Mouse (Mus musculus): Measurements from ENCODE around the gene Gm20479.

Gm20479 gene

GRCm38 (mm10) chr7:27334405-27334911 lies 22.8 kb downstream of the Gm20479 start:
- DNase-seq (ENCODE audit: low spot score): no peak

GRCm38 (mm10) chr7:27333316-27333941 lies 23.8 kb downstream of the Gm20479 start:
- DNase-seq (ENCODE audit: low spot score): no peak

GRCm38 (mm10) chr7:27332353-27333199 lies 24.6 kb downstream of the Gm20479 start:
- DNase-seq (ENCODE audit: low spot score): peak; percentile 85

DNA sequence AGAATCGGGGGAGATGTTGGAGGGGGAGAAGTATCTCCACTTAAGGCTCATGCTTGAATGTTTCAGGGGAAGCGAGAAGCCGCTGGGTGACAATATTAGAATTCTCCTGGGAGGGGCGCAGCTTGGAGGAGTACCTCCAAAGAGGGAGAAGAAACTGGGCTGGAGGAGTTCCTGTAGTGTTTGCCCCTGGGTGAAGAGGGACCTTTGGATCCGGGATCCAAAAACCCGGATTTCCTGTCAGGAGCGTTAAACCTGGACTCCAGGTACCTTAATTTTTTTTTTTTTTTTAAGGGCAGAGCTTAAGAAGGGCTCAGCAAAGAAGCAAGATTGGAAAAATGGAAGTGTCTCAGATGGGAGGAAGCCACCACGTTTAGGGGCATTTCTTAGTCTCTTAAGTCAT lies 25.4 kb downstream of the Gm20479 start:
- DNase-seq (ENCODE audit: low spot score): no peak

DNA sequence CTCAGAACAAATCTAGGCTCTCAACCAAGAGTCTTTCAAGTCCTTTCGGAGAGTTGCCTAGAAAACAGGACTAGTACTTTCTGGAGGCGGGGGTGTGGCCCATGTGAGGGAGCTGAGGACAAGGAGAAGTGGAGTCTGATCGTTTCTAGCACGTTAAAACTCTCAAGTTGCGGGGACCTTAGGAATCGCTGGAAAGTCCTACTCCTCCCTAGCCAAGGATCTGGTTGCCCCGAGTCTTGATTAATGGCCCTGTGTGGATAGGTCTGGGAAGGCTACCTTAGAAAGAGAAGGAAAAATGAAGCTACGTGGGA lies 25.7 kb downstream of the Gm20479 start:
- DNase-seq (ENCODE audit: low spot score): no peak

GRCm38 (mm10) chr7:27330709-27331540 lies 26.3 kb downstream of the Gm20479 start:
- DNase-seq (ENCODE audit: low spot score): peak; percentile 89

DNA sequence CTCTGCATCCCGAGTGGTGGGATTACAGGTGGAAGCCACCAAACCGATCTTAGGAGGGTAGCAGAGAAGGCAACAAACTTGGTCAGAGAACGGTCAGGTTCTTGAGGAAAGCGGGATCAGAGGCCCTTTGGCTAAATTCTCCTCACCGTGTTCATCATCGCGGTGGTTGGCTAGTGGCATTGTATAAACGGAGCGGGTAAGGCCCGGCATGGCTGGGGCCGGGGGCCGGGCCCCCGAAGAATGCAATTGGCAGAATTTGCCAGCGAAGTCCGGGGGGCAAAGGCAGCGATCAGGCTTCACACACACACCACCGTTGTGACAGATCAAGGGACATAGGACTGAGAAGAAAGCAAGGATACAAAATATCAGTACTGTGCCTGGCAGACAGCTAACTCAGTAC lies 27.2 kb downstream of the Gm20479 start:
- DNase-seq (ENCODE audit: low spot score): no peak

GRCm38 (mm10) chr7:27329326-27329947 lies 27.8 kb downstream of the Gm20479 start:
- peak; percentile 90 for DNase-seq (ENCODE audit: low spot score)

DNA sequence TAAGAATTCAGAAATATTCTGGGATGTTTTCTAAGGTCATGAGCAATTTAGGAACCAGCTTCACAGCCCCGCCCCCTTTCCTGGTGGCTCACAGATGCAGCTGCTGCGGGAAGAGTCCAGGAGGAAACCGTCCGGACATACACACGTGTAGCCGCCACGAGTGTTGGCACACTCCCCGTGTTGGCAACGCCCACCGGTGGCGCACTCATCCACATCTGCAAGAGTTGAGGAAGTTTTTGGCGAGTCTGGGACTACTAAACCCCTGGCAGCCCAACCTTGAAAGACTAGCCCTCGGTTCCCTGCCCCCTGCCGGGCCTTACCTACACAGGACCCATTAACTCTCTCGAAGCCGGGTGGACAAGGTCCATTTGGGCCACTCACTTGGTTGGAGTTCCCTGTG lies 28.6 kb downstream of the Gm20479 start:
- no peak for DNase-seq (ENCODE audit: low spot score)

DNA sequence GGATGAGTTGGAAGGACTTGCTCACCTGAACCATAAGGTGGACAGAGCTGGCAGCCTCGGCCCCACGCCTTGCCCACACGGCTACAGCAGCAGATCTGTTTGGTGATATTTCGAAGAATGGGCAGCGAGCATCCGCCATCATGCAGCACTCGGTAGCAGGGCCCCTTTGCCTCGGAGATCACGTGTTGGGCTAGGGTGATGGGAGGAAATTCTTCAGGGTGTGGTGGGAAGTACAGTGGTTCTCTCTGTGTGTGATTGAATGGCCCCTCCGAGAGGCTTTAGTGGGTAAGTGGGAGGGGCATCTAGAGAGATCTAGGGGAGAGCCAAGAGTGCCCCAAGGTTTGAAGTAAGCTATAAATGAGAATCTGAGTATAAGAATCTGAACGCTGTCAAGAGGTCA lies 29.1 kb downstream of the Gm20479 start:
- DNase-seq (ENCODE audit: low spot score): no peak

DNA sequence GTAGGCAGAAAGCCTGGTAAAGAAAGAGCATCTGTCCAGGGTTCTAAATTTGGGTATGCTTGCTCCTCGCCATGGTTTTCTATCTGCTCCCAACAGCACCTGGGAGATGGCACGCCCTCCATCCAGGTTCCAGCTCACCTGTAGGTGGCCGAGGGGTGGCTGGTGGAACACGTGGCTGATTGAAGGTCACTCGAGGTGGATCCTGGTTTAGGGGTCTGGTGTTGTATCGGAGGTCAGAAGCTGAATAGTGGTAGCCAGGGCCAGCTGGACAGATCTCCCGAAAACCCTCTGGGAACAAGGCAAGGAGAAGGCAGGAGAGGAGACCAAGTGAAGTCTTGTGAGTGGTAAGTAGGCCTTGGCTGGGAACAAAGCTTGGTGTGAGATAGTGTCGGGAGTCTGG lies 29.7 kb downstream of the Gm20479 start:
- no peak for DNase-seq (ENCODE audit: low spot score)

DNA sequence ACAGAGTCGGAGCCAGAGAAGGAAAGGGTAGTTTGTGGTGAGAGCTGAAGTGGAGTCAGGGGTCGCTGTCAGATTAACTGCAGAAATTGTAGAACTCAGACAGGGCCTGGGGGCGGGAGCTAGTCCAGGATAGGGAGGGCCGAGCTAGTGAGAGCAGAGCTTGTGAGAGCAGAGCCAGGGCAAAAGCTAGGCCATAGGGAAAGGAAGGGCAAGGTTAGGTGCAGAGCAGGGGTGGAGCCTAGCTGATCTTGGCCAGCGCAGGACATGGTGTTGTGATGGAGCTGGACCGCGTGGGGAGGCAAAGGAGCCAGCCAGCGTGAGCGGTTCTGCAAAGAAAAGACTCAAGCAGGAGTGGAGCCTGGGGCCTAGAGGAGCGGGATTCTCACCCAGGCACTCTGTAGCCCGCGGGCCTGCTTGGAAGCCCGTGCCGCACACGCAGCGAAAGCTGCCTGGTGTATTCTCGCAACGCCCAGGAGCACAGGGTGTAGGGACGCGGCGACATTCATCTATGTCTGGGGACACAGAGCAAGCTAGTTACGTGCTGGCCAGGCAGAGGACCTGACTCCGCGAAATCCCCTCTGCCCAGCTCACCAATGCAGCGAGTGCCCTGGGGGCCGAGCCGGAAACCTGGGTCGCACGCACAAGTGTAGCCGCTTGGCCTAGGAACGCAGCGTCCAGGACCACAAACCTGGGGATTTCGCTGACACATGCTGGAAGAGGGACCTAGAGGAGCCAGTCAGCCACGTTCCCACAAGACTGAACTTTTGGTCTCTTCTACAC lies 30.9 kb downstream of the Gm20479 start:
- no peak for DNase-seq (ENCODE audit: low spot score)

DNA sequence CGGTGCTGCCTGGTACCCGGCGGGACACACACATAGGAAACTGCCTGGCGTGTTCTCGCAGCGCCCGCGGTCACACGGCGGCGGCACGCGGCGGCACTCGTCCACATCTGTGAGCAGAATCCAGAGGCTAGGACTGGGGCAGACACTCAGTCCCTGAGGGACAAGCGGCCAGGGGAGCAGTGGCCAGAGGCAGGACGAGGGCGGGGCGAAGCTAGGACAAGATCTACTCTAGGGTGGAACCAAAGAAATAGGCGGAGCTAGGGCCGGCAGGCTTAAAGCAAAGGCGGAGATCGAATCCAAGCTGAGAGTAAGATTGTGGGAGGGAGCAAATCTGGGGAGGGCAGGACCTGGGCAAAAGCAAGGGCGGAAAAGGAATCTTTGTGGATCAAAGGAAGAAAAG lies 31.5 kb downstream of the Gm20479 start:
- peak; percentile 82 for DNase-seq (ENCODE audit: low spot score)

DNA sequence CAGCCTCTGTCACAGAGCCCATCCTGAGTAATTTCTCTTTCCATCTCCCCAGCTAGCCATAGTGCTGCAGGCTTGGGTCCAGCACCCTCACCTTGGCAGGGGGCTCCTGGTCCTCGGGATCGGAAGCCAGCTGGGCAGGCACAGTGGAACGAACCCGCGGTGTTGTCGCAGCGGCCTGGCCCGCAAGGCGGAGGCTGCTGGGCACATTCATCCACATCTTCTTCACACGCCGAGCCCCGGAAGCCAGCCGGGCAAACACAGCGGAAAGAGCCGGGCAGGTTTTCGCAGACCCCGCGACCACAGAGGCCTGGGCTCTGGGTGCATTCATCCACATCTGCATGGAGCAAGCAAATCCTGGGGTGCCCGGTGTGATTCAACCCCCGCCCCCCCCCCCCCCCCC lies 32.3 kb downstream of the Gm20479 start:
- no peak for DNase-seq (ENCODE audit: low spot score)

- DNase-seq (ENCODE audit: low spot score): no peak
Measured at GRCm38 (mm10) chr7:27324161-27324560, 33.1 kb downstream of the Gm20479 start.

DNA sequence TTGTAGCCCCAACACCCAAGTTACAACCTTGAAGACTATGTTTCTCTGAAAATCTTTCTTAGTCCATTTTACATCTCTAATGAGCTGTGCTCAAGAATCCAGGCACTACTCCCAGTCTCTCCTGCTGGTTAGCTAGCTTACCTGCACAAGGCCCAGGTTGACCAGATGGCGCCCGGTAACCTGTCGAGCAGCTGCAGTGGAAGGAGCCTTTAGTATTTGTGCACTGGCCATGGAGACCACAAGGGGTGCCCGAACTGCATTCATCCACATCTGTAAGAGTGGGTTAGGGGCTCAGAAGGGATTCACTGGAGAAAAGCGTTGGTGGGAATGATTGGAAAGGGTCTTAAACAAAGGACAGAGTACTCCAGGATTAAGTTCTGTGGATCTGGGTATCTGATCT lies 34.2 kb downstream of the Gm20479 start:
- no peak for DNase-seq (ENCODE audit: low spot score)

- DNase-seq (ENCODE audit: low spot score): no peak
Measured at GRCm38 (mm10) chr7:27322291-27322690, 34.9 kb downstream of the Gm20479 start.

DNA sequence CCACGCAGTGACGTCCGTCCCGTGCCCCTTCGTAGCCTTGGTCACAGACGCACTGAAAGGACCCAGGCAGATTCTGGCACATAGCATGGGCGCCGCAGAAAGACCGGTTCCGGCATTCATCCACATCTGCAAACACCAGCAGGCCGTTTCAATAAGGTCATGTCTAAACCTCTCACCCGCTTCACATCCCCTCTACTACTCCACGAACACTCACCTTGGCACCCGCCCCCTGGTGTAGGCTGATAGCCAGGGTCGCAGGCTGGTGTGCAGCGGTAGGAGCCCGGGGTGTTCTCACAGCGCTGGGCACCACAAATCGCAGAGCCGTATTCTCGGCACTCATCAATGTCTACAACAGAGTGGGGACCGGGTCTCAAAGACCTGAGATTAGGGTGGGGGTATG lies 37.8 kb downstream of the Gm20479 start:
- no peak for DNase-seq (ENCODE audit: low spot score)

DNA sequence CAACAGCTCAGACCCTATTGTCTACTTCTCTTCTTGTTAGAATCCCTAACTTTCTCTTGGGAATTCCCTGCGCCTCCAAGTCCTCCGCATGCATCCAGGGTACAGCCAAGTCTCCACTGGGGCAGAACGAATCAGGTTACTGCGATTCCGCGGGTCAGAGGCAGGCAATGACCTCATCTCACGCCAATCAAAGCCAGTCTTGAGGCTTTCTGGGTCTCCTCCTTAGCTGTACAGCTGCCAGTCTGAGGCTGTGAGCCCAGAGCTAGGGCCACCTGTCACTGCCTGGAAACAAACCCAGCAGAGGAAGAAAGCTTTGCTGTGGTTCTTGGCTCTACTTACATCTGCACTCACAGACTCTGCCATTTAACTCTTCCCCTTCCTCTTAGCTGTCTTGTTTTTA lies 41.3 kb downstream of the Gm20479 start:
- DNase-seq (ENCODE audit: low spot score): peak; percentile 45

DNA sequence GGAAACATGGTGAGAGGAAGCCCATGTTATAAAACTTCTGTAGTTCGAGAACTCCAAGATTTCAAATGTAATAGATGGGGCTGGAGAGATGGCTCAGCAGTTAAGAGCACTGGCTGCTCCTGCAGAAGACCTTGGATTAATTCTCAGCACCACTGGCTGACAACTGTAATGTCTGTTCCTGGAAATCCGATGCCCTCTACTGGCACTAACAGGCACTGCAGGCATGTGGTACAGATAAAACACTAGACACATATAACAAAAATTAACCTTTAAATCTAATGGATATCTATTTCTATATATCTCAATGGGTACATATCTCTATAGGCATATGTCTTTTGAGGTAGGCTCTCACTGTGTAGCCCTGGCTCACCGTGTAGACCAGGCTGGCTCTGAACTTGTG lies 42.8 kb downstream of the Gm20479 start:
- DNase-seq (ENCODE audit: low spot score): no peak

DNA sequence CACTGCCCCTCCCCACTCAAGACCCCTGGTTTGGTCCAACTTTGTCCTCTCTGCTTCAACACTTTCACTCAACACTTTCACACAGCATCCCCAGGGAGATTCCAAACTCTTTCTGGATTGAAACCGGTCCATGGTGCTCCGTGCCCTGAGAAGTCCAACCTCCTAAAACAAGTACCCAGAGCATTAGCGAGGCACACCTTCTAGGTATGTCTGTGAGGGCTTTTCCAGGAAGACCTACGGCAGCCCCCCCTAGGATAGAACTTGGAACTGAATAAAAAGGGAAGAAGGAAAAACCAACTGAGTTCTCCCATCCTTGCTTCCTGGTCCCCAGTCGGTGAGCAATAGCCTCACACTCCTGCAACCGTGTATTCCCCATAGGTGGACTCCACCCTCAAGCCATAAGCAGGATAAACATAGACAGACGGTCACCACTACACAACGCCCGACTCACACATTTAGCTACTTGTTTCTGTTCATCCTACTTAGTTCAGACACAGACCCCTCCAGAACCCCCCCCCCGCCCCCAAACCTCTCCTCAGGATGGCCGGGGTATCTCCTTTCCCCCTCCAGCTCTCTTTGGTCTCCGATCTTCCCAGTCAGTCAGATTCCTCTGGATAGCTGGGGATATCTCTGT lies 45.5 kb downstream of the Gm20479 start:
- no peak for DNase-seq (ENCODE audit: low spot score)
